Mouse (Mus musculus): ENCODE data around the gene Gm10770. TPM values are rescaled to one million over a fixed set of nuclear protein-coding genes. Genes with fewer than 3 reads are reported as not detected.

Gm10770 gene
- polyA plus RNA-seq, 1 experiment from 2014 or later, result not detected

Other genes starting within 250 kb of the Gm10770 start
- gene Zfp120, start 43.0 kb downstream of the Gm10770 start, polyA plus RNA-seq (2016; fragmentation: Nextera tagmentation; extraction: Ambion mirVana), result 6.8 and 7.3 TPM in 2 replicates
- not detected in 2 replicates for gene Gm14139, start 2.1 kb upstream of the Gm10770 start, polyA plus RNA-seq (2016; fragmentation: Nextera tagmentation; extraction: Ambion mirVana)
- 10.7 and 12.1 TPM in 2 replicates for gene Zfp937, start 38.4 kb upstream of the Gm10770 start, polyA plus RNA-seq (2016; fragmentation: Nextera tagmentation; extraction: Ambion mirVana)
- gene Gm21994, start 75.9 kb upstream of the Gm10770 start, polyA plus RNA-seq (2016; fragmentation: Nextera tagmentation; extraction: Ambion mirVana), result 4.4 and 4.5 TPM in 2 replicates
- not detected in 2 replicates for gene Gm14124, start 77.8 kb upstream of the Gm10770 start, polyA plus RNA-seq (2016; fragmentation: Nextera tagmentation; extraction: Ambion mirVana)
- 1.3 and 3.1 TPM in 2 replicates for gene Gm10130, start 144.0 kb upstream of the Gm10770 start, polyA plus RNA-seq (2016; fragmentation: Nextera tagmentation; extraction: Ambion mirVana)
- gene 3300002I08Rik, start 183.1 kb upstream of the Gm10770 start, polyA plus RNA-seq (2016; fragmentation: Nextera tagmentation; extraction: Ambion mirVana), result 13.0 and 14.1 TPM in 2 replicates